Mouse (Mus musculus) adrenal gland, postnatal 14 days (tissue): Measurements from ENCODE around the gene Gm48551. TPM values are rescaled to one million over a fixed set of nuclear protein-coding genes. Genes with fewer than 3 reads are reported as not detected.
A peak's percentile ranks its signal among the peaks of the same experiment; 100 is the strongest.

Experiments used
- DNase-seq: peaks from one replicate; pipeline ENCODE4 v3.0.0; 2021; ENCODE audit warnings: mixed read lengths
- total RNA-seq: library from RNA; stranded (reverse); gene quantifications from 2 replicates; pipeline ENCODE4 v1.2.3, GENCODE M21; 2021

Gene Gm48551
- total RNA-seq, 1 experiment from 2014 or later: 0.48 TPM

GRCm38 (mm10) chr10:81384605-81384982, 328 bp downstream of the Gm48551 start:
- DNase-seq: no peak

DNA sequence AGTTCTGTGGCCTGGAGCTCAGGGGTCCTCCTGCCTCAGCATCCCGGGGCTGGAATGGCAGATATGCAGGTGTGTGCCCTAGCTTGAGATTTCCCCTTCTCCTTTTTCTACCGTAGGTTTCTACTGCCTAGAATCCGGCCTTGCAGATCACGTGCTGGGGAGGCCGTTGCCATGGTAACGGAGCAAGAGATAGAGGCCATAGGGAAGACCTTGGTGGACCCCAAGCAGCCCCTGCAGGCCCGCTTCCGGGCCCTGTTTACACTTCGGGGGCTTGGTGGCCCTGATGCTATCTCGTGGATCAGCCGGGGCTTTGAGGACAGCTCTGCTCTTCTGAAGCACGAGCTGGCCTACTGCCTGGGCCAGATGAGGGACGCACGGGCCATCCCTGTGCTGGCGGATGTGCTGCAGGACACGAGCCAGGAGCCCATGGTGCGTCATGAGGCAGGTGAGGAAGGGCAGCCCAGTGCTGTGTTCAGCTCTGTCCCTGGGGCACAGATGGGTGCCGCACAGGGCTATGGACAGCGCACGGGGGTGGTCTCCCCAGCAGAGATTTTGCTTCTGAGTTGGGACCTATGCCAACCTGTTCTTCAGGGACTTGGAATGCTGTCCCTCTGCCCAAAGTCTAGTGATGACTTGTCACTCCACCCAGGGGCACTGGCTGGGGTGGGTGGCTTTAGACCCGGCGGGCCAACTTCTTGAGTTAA, 1.5 kb downstream of the Gm48551 start:
- no peak for DNase-seq

DNA sequence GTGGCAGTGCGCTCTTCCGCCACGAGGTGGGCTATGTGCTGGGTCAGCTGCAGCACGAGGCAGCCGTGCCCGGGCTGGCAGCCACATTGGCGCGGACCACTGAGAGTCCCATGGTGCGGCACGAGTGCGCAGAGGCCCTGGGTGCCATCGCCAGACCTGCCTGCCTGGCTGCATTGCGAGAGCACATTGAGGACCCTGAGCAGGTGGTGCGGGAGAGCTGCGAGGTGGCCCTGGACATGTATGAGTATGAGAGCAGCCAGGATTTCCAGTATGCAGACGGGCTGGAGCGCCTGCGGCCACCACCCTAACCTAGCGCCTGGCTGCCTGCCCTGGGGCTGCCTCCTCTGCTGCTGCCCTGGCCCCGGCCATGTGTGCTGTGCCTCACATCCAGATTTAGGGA, 3.5 kb downstream of the Gm48551 start:
- DNase-seq: no peak

DNA sequence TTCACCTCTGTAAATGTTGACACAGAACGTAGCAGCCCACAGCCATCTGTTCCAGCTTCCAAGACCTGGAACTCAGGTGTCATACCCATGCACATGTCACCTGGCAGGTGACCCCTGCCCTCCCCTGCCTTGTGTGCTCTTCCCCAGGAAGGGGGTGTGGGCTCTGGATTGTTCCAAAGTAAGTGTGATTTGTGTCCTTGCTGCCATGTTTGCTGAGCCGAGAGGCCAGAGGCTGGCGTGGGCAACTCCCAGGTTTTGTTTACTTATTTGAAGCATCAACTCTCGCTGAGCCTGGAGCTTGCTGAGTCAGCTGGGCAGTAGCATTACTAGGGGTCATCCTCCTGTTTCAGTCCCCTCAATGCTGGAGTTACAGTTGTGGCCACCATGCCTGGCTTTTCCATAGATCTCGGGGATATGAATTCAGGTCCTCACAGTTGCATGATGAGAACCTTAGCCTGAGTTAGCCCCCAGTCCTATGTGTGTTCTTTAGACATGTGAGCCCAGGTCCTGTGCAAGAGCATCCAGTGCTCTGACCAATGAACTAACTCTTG, 4.3 kb downstream of the Gm48551 start, which contains the start of gene Gm48552:
Gm48552 (plus strand) TSS at position 501 of the 551 bp plus-strand sequence.
- no peak for DNase-seq

GRCm38 (mm10) chr10:81389373-81389772, 5.1 kb downstream of the Gm48551 start:
- peak; percentile 78 for DNase-seq

DNA sequence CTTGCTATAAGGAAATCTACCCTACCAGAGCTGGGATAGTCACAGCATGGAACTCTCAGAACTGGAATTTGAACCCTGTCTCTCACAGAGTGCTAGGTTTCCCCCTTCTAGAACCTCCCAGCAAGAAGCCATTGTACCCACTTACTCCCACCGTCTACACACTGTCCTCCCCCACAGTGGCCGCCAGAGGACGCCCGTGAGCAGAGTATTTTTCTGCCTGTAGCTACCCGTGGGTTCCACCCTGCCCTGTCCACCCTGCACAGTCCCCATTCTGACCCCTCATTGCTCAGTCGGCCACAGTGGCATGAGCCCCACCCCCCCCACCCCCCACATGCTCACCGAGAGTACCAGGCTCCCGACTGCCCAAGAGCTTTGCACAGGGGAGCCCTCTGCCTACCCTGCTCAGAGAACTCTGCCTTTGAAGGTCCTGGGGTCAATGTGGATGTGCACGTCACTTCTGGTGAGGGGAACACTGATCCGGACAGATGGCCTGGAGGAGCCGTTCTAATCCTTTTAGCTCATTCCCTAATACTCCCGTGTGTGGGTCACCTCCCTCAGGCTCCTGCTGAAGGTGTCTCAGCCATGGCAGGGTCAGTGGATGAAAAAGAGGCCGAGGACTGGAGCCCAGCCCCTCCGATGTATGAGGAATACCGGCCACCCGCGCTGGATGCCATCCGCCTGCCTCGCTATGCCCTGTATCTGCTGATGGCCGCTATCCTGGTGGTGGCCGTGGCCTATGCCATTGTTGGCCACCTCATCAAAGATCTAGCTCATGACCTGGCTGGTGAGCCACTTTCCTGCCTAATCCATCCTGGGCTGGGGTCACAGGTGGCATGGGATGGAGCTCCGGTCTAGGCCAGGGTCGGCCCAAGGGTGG, 5.8 kb downstream of the Gm48551 start:
- peak; percentile 89 for DNase-seq

DNA sequence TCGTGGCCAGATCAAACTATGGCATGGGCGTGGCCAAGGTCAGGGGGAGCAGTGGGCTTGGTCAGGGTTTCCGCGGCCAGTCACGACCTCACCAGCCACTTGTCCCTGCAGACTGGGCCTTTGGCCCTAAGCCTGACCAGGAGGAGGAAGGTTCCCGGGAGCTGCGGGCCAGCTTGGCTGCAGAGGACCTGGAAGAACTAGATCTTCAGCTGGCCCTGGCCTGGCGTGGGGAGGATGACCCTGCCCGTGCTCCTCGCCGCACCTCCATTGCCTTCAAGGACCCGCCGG, 6.4 kb downstream of the Gm48551 start:
- DNase-seq: peak; percentile 45

- DNase-seq: no peak
These were observed 8.0 kb downstream of the Gm48551 start for GRCm38 (mm10) chr10:81392270-81392669.

- no peak for DNase-seq
These were observed 8.5 kb downstream of the Gm48551 start, which contains the start of gene Smim24 for GRCm38 (mm10) chr10:81392781-81393185. Gene Smim24 (plus strand): TSS chr10:81393051.

GRCm38 (mm10) chr10:81393456-81394063, 9.3 kb downstream of the Gm48551 start:
- peak; percentile 38 for DNase-seq

GRCm38 (mm10) chr10:81395127-81395526, 10.9 kb downstream of the Gm48551 start:
- peak; percentile 79 for DNase-seq

DNA sequence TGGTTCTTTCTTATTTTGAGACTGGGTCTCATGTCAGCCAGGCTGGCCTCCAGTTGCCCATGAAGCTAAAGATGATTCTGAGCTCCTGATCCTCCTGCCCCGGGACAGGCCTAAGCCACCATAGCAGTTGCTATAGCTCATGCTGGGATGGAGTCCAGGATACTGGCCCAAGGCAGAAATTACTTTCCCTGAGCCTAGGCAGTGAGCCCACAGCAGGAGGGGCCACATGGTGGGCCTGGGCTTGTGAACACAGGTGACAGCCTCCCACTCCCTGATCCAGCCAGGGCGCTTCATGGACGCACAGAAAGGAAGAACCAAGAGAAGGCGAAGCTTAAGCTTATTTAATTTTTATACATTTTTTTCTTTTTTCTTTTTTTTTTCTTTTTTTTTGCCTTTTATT, 11.6 kb downstream of the Gm48551 start:
- DNase-seq: no peak

GRCm38 (mm10) chr10:81396749-81397148, 12.5 kb downstream of the Gm48551 start:
- DNase-seq: no peak

GRCm38 (mm10) chr10:81399296-81399695, 15.0 kb downstream of the Gm48551 start:
- DNase-seq: no peak

- no peak for DNase-seq
These were observed 15.6 kb downstream of the Gm48551 start for GRCm38 (mm10) chr10:81399798-81400308.

- no peak for DNase-seq
These were observed 16.3 kb downstream of the Gm48551 start for GRCm38 (mm10) chr10:81400371-81401204.

- DNase-seq: no peak
These were observed 16.9 kb downstream of the Gm48551 start for GRCm38 (mm10) chr10:81401205-81401520.

GRCm38 (mm10) chr10:81401521-81402226, 17.4 kb downstream of the Gm48551 start:
- DNase-seq: peak; percentile 74

GRCm38 (mm10) chr10:81402227-81402765, 18.0 kb downstream of the Gm48551 start:
- no peak for DNase-seq

DNA sequence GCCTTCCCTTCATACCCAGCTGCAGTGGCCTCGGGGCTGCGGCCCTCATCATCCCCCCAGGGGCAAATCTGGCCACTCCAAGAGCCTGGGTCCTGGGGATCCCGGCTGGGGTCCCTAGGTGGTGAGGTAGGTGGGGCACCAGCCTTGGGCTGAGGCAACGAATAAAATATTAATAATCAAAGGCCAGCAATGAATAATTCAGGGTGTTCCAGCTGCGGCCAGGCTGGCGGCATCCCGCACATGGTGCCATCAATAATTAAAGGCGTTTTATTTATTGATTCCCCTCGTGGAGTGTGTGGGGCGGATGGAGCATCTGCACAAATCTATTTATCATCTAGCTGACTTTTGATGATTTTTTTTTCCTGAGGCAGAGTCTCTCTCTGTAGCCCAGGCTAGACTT, 19.2 kb downstream of the Gm48551 start:
- DNase-seq: no peak

GRCm38 (mm10) chr10:81404082-81404481, 19.8 kb downstream of the Gm48551 start:
- no peak for DNase-seq
